Mouse (Mus musculus) monocyte, adult 2 months (primary cell): ENCODE measurements around the gene Cpne2.
A peak's percentile ranks its signal among the peaks of the same experiment; 100 is the strongest.

Experiments used
- DNase-seq, 2 experiments: peaks; one replicate each; pipeline ENCODE4 v3.0.0; 2022; ENCODE audit warnings: low spot score in 2 of 2, low read depth in 1 of 2

The Cpne2 gene

DNA sequence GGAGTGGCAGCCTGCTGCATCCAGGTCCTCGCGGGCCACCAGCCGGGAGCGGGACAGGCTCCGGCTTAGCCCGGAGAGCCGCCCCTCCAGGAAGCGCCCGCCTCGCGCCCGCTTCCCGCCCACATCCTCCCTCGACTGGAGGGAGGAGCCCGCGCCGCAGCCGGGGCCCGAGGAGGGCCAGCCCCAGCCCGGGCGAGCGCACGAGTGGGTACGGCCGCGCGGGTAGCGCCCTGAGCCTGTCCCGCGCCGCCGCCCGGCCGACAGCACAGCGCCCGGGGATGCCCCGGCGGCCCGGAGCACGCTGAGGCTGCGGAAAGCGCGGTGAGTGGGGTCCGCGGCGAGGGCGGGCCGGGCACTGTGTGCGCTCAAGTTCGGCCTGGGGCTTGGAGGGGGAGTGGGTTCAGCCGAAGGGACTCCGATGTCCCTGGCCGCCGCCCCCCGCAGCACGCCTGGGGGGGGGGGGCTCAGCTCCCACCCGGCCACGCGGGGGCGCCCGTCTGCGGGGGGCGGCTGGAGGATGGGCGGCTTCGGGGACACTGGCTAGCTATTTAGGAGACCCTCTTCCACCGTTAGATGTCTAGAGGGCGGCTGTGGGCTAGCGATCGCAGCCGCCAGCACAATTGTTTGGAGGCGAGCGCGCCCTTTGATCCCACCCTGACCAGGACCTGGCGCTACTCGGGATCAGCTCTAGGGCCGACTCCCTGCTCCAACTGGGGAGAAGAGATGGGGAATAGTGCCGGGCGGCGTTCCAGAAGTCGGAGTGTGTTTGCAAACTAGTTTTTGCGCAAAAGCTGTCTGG, at the start of gene Cpne2:
Gene Cpne2 (plus strand): TSS at position 118 of the 799 bp plus-strand sequence.
- DNase-seq: peak; percentile 11 to 13

GRCm38 (mm10) chr8:94485288-94485687, 47.5 kb upstream of the Cpne2 start:
- no peak for DNase-seq

- DNase-seq: no peak
These were observed 46.9 kb upstream of the Cpne2 start for GRCm38 (mm10) chr8:94485882-94486281.

GRCm38 (mm10) chr8:94488016-94488415, 44.8 kb upstream of the Cpne2 start:
- no peak for DNase-seq

DNA sequence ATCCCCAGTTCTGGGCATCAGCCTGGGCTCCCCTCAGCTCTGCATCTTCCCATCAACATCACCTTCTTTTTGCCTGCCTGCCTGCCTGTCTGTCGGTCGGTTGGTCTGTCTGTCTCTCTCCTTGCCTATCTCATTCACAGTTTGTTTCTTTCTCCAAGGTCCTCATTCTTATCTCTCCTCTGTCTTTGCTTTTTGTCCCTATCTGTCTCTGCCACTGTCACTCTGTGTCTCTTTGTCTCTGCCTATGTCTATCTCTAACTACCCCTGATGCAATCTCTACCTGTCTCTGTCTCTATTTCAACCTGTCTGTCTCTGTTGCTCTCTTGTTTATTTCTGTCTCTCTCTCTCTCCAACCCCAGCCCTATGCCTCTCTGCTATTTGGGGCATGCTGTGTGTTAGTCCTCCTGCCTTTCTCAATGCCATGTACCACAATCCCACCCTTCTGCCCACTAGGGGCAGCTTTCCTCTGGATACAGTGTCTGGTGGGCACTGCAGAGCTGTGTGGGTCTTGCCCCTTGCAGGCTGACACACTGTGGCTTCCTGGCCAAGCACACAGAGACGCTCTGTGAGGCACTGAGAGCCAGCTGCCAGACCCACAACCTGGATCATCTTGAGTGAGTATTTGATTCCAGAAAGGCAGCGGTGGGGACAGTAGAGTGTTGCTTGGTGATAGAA, 42.8 kb upstream of the Cpne2 start:
- no peak for DNase-seq

GRCm38 (mm10) chr8:94492021-94492681, 40.6 kb upstream of the Cpne2 start:
- DNase-seq: peak; percentile 20 to 58

DNA sequence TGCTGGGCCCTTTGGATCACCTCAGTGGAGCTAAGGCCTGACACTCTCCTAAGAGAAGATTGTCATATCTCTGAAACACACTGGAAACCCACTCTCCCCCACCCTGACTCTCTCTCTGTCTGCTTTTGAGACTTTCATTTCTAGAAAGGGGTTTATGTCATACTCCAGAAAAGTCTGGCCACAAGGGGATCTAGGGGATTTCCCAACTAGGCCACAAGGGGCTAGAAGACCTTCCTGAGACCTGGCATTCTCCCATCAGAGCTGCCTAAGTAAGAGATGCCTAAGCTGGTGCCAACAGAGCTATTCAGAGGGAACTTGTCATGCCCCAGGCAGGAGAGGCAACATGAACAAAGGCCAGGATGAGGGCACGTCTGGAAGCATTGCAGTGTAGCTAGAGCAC, 39.5 kb upstream of the Cpne2 start:
- DNase-seq: no peak

- DNase-seq: no peak
These were observed 17.2 kb upstream of the Cpne2 start for GRCm38 (mm10) chr8:94515430-94516208.

GRCm38 (mm10) chr8:94516209-94516593, 16.6 kb upstream of the Cpne2 start:
- no peak for DNase-seq

- DNase-seq: no peak
These were observed 16.0 kb upstream of the Cpne2 start for GRCm38 (mm10) chr8:94516766-94517165.

- DNase-seq: no peak
These were observed 14.5 kb upstream of the Cpne2 start for GRCm38 (mm10) chr8:94518331-94518730.

GRCm38 (mm10) chr8:94519021-94519420, 13.8 kb upstream of the Cpne2 start:
- no peak for DNase-seq

GRCm38 (mm10) chr8:94521481-94521880, 11.3 kb upstream of the Cpne2 start:
- no peak for DNase-seq

GRCm38 (mm10) chr8:94522482-94522881, 10.3 kb upstream of the Cpne2 start:
- no peak for DNase-seq

- no peak for DNase-seq
These were observed 8.2 kb upstream of the Cpne2 start for GRCm38 (mm10) chr8:94524554-94524953.

GRCm38 (mm10) chr8:94527178-94527577, 5.6 kb upstream of the Cpne2 start:
- no peak for DNase-seq

DNA sequence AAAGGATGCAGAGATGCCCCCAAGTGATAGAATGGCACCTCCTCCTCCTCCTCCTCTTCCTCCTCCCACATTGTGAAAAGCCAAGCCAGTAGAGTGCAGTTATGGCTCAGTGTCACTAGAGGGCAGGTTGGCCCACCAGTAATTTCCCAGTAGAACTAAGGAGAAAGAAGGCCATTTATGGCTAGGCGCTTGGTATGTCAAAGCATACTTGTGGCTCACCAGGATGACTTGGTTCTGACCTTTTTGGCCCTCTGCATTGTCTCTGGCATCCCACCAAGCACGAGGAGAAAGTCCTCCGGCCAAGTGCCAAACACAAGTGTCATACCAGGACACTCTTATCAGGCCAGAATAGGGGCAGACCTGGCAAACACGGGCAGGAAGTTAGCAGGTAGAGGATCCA, 4.5 kb upstream of the Cpne2 start:
- no peak for DNase-seq

DNA sequence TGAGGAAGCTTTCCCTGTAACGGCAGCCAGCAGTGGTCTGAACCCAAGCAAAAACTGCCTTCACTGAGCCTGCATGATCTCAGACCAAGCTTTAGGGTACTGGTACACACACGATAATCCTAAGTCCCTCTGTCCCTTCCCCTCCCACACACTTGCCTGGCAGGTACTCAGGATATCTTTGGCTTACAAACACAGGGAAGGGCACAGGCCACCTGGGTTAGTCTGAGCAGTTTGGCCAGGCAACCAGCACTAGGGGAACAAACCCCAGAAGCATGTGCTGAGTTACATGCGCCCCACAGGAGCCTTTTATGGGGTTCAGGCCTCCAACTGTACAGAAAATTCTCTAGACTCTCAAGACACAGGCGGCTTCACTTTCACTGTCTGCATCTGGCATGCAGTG, 2.9 kb upstream of the Cpne2 start:
- no peak for DNase-seq

GRCm38 (mm10) chr8:94530643-94531042, 2.1 kb upstream of the Cpne2 start:
- no peak for DNase-seq

GRCm38 (mm10) chr8:94532000-94532399, 790 bp upstream of the Cpne2 start:
- no peak for DNase-seq

DNA sequence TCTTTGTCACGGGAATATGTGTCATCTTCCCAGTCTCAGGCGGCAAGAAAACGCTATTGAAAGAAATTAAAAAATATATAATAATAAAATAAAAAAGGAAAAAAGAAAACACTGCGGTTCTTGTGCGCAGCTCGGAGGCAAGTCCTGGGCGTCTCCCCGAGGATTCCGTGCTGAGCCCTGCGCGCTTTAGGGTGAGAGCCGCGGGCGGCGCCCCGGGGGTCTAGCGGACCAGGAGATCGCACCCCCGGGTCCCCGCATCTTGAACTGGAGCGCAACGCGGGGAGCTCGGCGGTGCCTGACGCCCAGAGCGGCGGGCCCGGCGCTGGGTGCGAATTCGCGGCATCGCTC, 291 bp upstream of the Cpne2 start:
- no peak for DNase-seq
